Mouse (Mus musculus) hindbrain, postnatal 0 days (tissue): ENCODE measurements at regions not wholly inside any gene's neighbourhood (a gene's known extent, or its start where the extent isn't known, plus 50 kb on each side); places are given as distances from the start of the nearest gene placed in this dataset.
"Not testable (repeated sequence)": the region's sequence is repeated elsewhere in the genome, so short reads cannot be mapped to it uniquely, and the experiment has no call there.

Source experiments
- ATAC-seq: fragments of 200-750 bp; cut with Nextera tagmentation; 2 replicates; pipeline ENCODE4 v1.8.0; 2017; ENCODE audit warnings: mild to moderate bottlenecking, moderate TSS enrichment, moderate library complexity
- DNase-seq: peaks from one replicate; pipeline ENCODE4 v3.0.0-alpha.2; 2015; ENCODE audit warnings: low spot score
- H3K27ac ChIP-seq: fragments of 300-500 bp; sonication (generic); 2 replicates; pipeline ENCODE4 v1.5.1; 2014; ENCODE audit warnings: mild to moderate bottlenecking
- H3K27me3 ChIP-seq: fragments of 300-500 bp; sonication (generic); 2 replicates; pipeline ENCODE4 v1.6.1; 2014; ENCODE audit warnings: low read length, mixed read lengths; ENCODE audit not compliant: insufficient read depth
- H3K36me3 ChIP-seq: fragments of 300-500 bp; sonication (generic); 2 replicates; pipeline ENCODE4 v1.6.1; 2014; ENCODE audit warnings: low read length, mixed read lengths; ENCODE audit not compliant: insufficient read depth
- H3K4me1 ChIP-seq: fragments of 300-500 bp; sonication (generic); 2 replicates; pipeline ENCODE4 v1.6.1; 2014; ENCODE audit warnings: antibody characterized with exemption, low read length, mixed read lengths; ENCODE audit not compliant: insufficient read depth
- H3K4me2 ChIP-seq: fragments of 300-500 bp; sonication (generic); 2 replicates; pipeline ENCODE4 v1.6.1; 2014; ENCODE audit warnings: low read depth, mild to moderate bottlenecking, low read length, moderate library complexity, mixed read lengths
- H3K4me3 ChIP-seq: fragments of 300-500 bp; sonication (generic); 2 replicates; pipeline ENCODE4 v1.5.1; 2014; ENCODE audit warnings: low read length
- H3K9ac ChIP-seq: fragments of 300-500 bp; sonication (generic); replicated peaks from 2 replicates; pipeline ENCODE4 v1.6.1; 2014; ENCODE audit warnings: mild to moderate bottlenecking, low read length, moderate library complexity, mixed read lengths
- H3K9me3 ChIP-seq: fragments of 300-500 bp; sonication (generic); 2 replicates; pipeline ENCODE4 v1.6.1; 2016; ENCODE audit warnings: low read length, mixed read lengths
- CTCF ChIP-seq: IDR thresholded peaks from 2 replicates; pipeline ENCODE4 v1.5.1; 2016; ENCODE audit warnings: antibody characterized with exemption, control low read depth, low read depth
- WGBS: fragments of 180-500 bp; shearing (Covaris S2); extraction: QIAGEN DNeasy Blood & Tissue Kit; methylation state at CpG from one replicate; pipeline ENCODE4 v1.1.7; 2014; 5-methylcytosine and 5-hydroxymethylcytosine counted together

DNA sequence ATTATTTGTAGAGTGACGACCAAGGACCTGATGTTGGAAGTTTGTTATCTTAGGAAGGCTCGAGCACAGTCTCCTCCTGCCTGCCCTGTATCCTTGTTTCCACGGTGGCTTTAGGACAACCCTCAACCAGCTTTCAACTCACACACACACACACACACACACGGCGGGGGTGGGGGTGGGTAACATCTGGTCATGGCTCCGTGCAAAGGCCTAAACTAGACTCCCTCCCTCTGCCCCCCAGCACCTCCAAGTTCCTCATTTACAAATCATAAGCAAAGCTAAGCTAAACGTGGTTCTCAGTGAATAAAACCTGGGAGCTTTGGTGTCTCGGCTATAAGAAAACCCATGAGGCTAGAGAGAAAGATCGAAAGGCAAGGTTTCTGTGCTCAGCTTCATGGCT, 281.3 kb downstream of the Gadd45g start:
- Histone ChIP-seq H3K4me3 (no peak overlapping the region), H3K9ac (no peak overlapping the region), H3K36me3 (no peaks in the 10 kb centered on the region), H3K27ac (no peak overlapping the region), H3K9me3 (peaks cover 5% of the 10 kb centered on the region; the same call in 1 of the 2 replicates), H3K4me2 (no peak overlapping the region), H3K27me3 (no peaks in the 10 kb centered on the region), H3K4me1 (no peaks in the 10 kb centered on the region)
- no peak for ATAC-seq
- TF ChIP-seq CTCF = no peak
- WGBS = 85% methylated on average over 9 of the region's 9 CpGs
- DNase-seq = no peak

DNA sequence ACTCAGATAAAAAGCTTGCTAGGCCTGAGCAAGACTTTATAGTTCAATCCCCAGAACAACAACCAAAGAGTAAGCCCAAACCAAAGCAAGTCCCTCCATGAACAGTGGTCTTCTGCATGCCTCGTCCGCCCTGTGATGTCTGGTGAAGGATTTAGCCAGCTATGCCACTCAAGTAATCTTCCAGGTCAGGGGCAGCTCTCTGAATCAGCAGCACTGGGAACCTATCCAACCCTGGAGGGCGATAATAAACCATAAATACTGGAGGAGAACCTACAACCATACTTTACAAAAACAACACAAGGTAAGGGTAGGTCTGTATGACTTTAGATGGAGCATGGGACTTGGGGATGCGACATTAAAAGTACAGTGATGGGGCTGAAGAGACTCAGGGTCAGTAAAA, 283.0 kb downstream of the Gadd45g start:
- WGBS = 80% methylated on average over 4 of the region's 4 CpGs
- ATAC-seq = no peak
- H3K27me3 ChIP-seq = no peaks in the 10 kb centered on the region
- no peak for TF ChIP-seq CTCF
- H3K9me3 ChIP-seq = peaks cover 5% of the 10 kb centered on the region; the same call in 1 of the 2 replicates
- H3K4me3 ChIP-seq = no peak overlapping the region
- no peak for DNase-seq
- no peak overlapping the region for H3K4me2 ChIP-seq
- no peak overlapping the region for H3K9ac ChIP-seq
- no peaks in the 10 kb centered on the region for H3K36me3 ChIP-seq
- H3K4me1 ChIP-seq = no peaks in the 10 kb centered on the region
- H3K27ac ChIP-seq = no peak overlapping the region

DNA sequence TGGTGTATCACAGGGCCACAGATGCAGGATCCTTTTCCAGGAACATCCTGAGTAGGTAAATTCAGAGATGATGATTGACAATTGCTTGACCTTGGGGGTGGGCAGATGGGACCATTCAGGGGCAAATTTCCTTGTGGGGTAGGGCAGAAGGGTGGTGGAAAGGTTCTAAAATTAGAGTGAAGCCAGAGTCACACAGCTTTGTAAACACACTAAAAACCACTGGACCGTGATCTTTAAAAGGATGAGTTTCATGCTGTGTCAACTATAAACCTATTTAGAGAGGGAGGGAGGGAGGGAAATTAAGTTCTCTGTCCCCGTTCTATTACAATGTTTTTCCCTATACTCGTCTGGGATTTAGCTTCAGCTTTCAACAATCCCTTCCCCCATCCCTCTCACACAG, 286.7 kb downstream of the Gadd45g start:
- H3K9me3 ChIP-seq = peaks cover 5% of the 10 kb centered on the region; the same call in 1 of the 2 replicates
- no peak for TF ChIP-seq CTCF
- no peak overlapping the region for H3K4me3 ChIP-seq
- no peaks in the 10 kb centered on the region for H3K36me3 ChIP-seq
- ATAC-seq = no peak
- no peak overlapping the region for H3K4me2 ChIP-seq
- no peaks in the 10 kb centered on the region for H3K27me3 ChIP-seq
- H3K27ac ChIP-seq = no peak overlapping the region
- no peaks in the 10 kb centered on the region for H3K4me1 ChIP-seq
- no peak for DNase-seq
- no peak overlapping the region for H3K9ac ChIP-seq
- 62% methylated on average over 3 of the region's 3 CpGs for WGBS

DNA sequence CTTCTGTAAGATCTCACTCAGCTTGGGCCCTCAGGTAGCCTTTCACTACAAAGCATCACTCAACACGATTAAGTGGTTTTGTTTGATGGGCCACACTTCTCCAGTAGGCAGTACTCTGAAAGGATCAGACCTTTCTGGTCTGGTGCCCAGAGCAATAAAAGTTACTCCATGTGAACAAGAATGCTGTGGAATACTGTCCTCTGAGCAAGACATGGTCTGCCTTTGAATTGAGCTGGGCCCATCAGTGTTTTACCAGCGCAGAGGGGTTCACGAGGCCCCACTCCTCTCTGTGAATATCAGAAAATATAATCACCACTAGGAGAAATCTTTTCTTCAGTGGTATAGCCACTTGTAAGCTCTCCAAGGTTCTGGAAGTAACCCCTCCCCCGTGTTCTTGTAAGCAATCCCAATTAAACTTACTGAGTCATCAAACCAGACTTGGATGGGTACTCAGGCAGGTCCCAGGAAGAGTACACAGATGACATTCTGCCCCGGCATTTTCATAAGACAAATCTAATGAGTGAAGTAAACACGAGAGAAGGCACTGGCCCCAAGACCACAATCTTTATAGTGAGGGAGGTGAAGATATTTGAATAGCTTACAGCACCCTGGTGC, 292.0 kb downstream of the Gadd45g start:
- Histone ChIP-seq H3K9ac (no peak overlapping the region), H3K4me3 (no peak overlapping the region), H3K4me1 (no peaks in the 10 kb centered on the region), H3K4me2 (no peak overlapping the region), H3K27me3 (no peaks in the 10 kb centered on the region), H3K27ac (no peak overlapping the region), H3K36me3 (no peaks in the 10 kb centered on the region), H3K9me3 (no peaks in the 10 kb centered on the region)
- 79% methylated on average over 6 of the region's 6 CpGs for WGBS
- TF ChIP-seq CTCF = no peak
- DNase-seq (no peak), ATAC-seq (no peak)

DNA sequence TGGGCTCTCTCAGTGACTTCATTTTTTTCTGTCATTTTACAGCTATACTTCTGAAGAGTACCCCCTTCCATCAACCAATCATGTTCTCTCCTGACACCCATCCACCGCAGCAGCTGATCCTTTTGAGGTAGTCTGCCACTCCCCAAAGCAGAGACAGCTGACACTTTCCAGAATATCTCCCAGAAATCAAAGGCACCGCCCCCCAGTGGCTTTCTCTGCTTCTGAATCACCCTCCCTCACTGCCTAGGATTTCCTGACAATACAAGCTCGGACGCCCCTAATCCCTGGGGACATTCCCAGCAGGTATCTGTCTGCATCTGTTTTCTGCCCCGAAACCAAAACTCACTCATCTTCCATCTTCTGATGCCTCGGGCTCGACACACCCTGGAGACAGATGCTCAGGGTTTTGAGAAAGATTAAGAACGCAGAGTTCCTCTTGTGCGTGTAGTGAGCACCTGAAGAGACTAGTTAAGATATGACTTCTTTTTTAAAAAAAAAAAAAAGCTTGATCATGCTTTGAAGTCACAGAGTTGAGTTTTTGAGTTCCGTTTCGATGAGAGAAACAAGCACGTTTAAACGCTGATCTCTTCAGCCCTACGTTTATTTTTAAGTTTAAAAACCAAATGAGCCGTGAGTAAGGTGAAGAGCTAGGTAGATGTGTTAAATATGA, 292.8 kb downstream of the Gadd45g start:
- ATAC-seq = peak; percentile 35; the same call in 1 of the 2 replicates
- no peaks in the 10 kb centered on the region for H3K36me3 ChIP-seq
- H3K4me3 ChIP-seq = no peak overlapping the region
- no peak overlapping the region for H3K27ac ChIP-seq
- peak; percentile 23 for DNase-seq
- TF ChIP-seq CTCF = no peak
- H3K4me1 ChIP-seq = no peaks in the 10 kb centered on the region
- H3K27me3 ChIP-seq = no peaks in the 10 kb centered on the region
- 0 out of 2 replicates have a peak overlapping the region, but pooled peaks have one; percentile 28 for H3K4me2 ChIP-seq
- no peak overlapping the region for H3K9ac ChIP-seq
- 36% methylated on average over 15 of the region's 15 CpGs for WGBS
- H3K9me3 ChIP-seq = no peaks in the 10 kb centered on the region

DNA sequence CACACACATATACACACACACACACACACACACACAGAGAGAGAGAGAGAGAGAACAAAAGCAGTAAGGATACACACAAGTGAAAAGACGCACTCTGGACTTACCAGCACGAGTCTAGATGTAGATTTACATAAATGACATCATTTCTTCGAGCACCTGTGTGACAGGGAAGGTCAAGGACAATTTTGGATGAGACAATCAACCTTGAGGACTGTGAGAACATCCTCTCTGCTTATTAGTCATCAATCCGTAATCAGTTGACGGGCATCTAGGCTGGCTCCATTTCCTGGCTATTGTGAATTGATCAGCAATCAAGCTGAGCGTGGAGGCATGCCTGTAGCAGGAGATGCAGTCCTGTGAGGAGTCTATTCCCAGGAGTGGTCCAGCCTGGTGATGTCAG, 293.7 kb downstream of the Gadd45g start:
- no peaks in the 10 kb centered on the region for H3K9me3 ChIP-seq
- no peak for DNase-seq
- TF ChIP-seq CTCF = no peak
- no peak overlapping the region for H3K4me2 ChIP-seq
- ATAC-seq = no peak
- no peak overlapping the region for H3K4me3 ChIP-seq
- H3K36me3 ChIP-seq = no peaks in the 10 kb centered on the region
- WGBS = 61% methylated on average over 6 of the region's 6 CpGs
- H3K4me1 ChIP-seq = no peaks in the 10 kb centered on the region
- H3K27ac ChIP-seq = no peak overlapping the region
- no peaks in the 10 kb centered on the region for H3K27me3 ChIP-seq
- H3K9ac ChIP-seq = no peak overlapping the region

DNA sequence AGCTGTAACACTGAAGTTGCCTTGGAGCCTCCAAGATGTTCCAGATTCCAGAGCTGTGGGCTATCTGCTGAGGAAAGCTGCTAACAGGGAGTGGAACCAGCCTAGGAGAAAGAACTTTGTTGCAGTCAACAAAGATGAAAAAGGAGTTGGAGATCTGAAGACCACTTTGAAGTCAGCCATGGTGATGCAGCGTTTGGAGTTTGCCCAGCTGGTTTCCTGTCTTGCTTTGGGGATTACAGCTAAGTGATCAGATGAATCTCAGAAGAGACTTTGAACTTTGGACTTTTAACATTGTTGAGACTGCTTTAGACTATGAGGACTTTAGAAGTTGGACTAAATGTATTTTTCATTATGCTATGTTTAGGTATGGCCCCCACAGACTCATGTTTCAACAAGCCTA, 297.6 kb downstream of the Gadd45g start:
- not testable (repeated sequence) for ATAC-seq, H3K36me3 ChIP-seq, H3K4me3 ChIP-seq, H3K9ac ChIP-seq, H3K4me2 ChIP-seq, DNase-seq, H3K27ac ChIP-seq, H3K27me3 ChIP-seq, H3K9me3 ChIP-seq, H3K4me1 ChIP-seq
- WGBS = 86% methylated on average over 1 of the region's 1 CpGs
